Mouse (Mus musculus) lung, postnatal 0 days (tissue): ENCODE measurements around the gene Rbfox1. TPM values are rescaled to one million over a fixed set of nuclear protein-coding genes. Genes with fewer than 3 reads are reported as not detected.

Source experiments
- ATAC-seq: fragments of 200-750 bp; cut with Nextera tagmentation; 2 replicates; pipeline ENCODE4 v1.8.0; 2017; ENCODE audit warnings: moderate library complexity
- DNase-seq: peaks from one replicate; pipeline ENCODE4 v3.0.0-alpha.2; 2016; ENCODE audit warnings: low spot score
- H3K27ac ChIP-seq: fragments of 300-500 bp; sonication (generic); 2 replicates; pipeline ENCODE4 v1.5.1; 2014; ENCODE audit warnings: antibody characterized with exemption, mild to moderate bottlenecking, low read length, mixed read lengths
- H3K27me3 ChIP-seq: fragments of 300-500 bp; sonication (generic); replicated peaks from 2 replicates; pipeline ENCODE4 v1.6.1; 2014; ENCODE audit warnings: low read length, mixed read lengths; ENCODE audit not compliant: insufficient read depth
- H3K36me3 ChIP-seq: fragments of 300-500 bp; sonication (generic); 2 replicates; pipeline ENCODE4 v1.6.1; 2014; ENCODE audit warnings: low read length, mixed read lengths; ENCODE audit not compliant: insufficient read depth
- H3K4me1 ChIP-seq: fragments of 300-500 bp; sonication (generic); 2 replicates; pipeline ENCODE4 v1.6.1; 2014; ENCODE audit warnings: antibody characterized with exemption, low read depth, low read length, mixed read lengths; ENCODE audit not compliant: insufficient read depth
- H3K4me2 ChIP-seq: fragments of 300-500 bp; sonication (generic); replicated peaks from 2 replicates; pipeline ENCODE4 v1.6.1; 2014; ENCODE audit warnings: low read depth, mild to moderate bottlenecking, low read length, moderate library complexity, mixed read lengths
- H3K4me3 ChIP-seq: fragments of 300-500 bp; sonication (generic); 2 replicates; pipeline ENCODE4 v1.5.1; 2014; ENCODE audit warnings: low read depth, low read length
- H3K9ac ChIP-seq: fragments of 300-500 bp; sonication (generic); replicated peaks from 2 replicates; pipeline ENCODE4 v1.6.1; 2014; ENCODE audit warnings: low read depth, mild to moderate bottlenecking
- H3K9me3 ChIP-seq: fragments of 300-500 bp; sonication (generic); 2 replicates; pipeline ENCODE4 v1.6.1; 2016; ENCODE audit warnings: low read length, mixed read lengths
- CTCF ChIP-seq: IDR thresholded peaks from 2 replicates; pipeline ENCODE4 v1.5.1; 2016; ENCODE audit warnings: antibody characterized with exemption, mild to moderate bottlenecking
- EP300 ChIP-seq: IDR thresholded peaks from 2 replicates; pipeline ENCODE4 v1.6.1; 2016; ENCODE audit warnings: antibody characterized with exemption, mild to moderate bottlenecking, control low read depth
- WGBS: fragments of 180-500 bp; shearing (Covaris S2); extraction: QIAGEN DNeasy Blood & Tissue Kit; methylation state at CpG from one replicate; pipeline ENCODE4 v1.1.7; 2014; 5-methylcytosine and 5-hydroxymethylcytosine counted together
- polyA plus RNA-seq: library from polyadenylated mRNA; unstranded; fragments of >200 nt; fragmentation: Nextera tagmentation; extraction: Ambion mirVana; gene quantifications from 2 replicates; pipeline ENCODE4 v1.2.1, GENCODE M21; 2015

Rbfox1 gene
- polyA plus RNA-seq, 1 experiment from 2014 or later = 0.25 TPM

DNA sequence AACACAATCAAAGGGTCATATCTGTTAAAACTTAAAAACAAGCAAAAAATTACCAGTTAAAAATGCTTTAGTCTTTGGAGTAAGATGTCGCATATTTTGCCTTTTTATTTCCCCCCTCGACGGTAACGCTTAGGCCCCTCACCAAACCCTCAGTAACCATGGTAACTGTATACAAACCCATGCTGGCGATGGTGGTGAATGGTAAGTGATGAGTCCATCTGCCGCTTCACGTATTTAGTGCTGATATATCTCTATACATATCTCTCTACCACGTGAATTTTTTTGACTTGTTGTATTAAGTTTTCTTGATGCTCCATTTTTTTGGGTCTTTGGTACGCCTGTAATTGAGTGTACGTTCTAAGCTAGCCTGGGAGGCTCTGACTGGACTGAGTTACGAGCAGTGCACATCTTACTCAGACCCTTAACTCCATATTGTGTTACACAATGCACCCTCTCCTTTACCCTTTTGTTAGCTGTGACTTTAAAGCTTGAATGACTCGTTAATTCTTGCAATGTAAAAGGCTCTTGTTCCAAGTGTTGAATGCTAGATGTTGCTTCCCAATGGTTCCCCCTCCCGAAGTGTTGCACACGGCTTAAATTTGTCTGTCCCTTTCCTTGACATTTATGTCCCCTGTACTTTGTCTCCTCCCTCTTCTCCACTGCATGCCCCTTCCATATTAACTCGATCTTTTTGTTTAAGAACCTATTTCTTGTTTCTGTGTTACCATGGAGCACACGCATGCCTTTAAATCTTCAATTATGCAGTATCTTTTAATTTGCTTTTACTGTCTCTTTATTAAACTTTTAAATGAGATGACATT lies 1408.0 kb downstream of the Rbfox1 start:
- Histone ChIP-seq H3K4me3 (no peak overlapping the region), H3K4me1 (no peaks in the 10 kb centered on the region), H3K9ac (no peak overlapping the region), H3K9me3 (no peaks in the 10 kb centered on the region), H3K27ac (no peak overlapping the region), H3K36me3 (no peaks in the 10 kb centered on the region), H3K27me3 (no peaks in the 10 kb centered on the region), H3K4me2 (no peak overlapping the region)
- 84% methylated on average over 16 of the region's 16 CpGs for WGBS
- ATAC-seq = no peak
- TF ChIP-seq CTCF (no peak), EP300 (no peak)
- no peak for DNase-seq

DNA sequence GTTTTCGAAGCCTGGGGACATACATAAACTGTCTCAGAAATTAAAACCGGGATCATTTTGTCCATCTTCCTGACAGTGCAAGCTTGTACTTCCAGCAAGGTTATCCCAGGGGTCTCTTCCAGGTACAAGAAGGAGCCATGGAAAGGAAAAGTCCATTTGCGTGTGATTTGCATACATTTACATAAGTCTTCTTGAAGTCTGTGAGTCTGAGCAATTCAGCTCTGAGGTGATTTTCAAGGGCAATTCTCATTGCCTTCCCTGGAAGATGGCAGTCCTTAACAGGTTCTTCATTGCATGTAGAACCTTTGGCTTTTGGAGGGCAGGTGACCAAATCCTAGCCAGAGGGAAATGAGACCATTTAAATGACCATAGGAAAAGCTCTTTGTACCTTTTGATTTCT lies 1417.3 kb downstream of the Rbfox1 start:
- H3K9ac ChIP-seq = no peak overlapping the region
- no peak overlapping the region for H3K27ac ChIP-seq
- H3K9me3 ChIP-seq = no peaks in the 10 kb centered on the region
- H3K27me3 ChIP-seq = no peaks in the 10 kb centered on the region
- no peaks in the 10 kb centered on the region for H3K4me1 ChIP-seq
- H3K4me2 ChIP-seq = no peak overlapping the region
- no peak for ATAC-seq
- TF ChIP-seq EP300 (no peak), CTCF (no peak)
- DNase-seq = no peak
- no peaks in the 10 kb centered on the region for H3K36me3 ChIP-seq
- no peak overlapping the region for H3K4me3 ChIP-seq
- 75% methylated on average over 3 of the region's 3 CpGs for whole genome bisulfite sequencing

DNA sequence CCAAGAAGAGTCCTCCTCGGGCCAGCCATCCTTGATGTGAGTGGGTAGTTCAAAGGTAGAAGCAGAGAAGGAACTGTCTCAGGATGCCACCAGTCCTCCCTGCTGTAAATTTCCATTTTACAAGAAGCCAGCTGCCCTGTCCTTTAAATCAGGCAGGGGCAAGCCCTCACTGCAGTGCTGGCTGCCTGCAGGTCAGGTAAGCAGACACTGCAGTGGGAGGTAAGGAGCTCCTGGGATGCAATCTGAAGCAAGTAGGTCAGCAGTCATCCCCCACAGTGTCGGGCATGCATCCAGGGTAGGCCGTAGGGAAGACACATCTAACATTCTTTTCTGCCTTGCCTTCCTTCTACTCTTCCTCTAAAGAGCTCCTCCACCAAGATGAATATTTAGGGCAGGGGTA lies 1444.0 kb downstream of the Rbfox1 start:
- Histone ChIP-seq H3K4me3 (no peak overlapping the region), H3K27ac (no peak overlapping the region), H3K4me1 (no peaks in the 10 kb centered on the region), H3K36me3 (no peaks in the 10 kb centered on the region), H3K27me3 (no peaks in the 10 kb centered on the region), H3K9me3 (no peaks in the 10 kb centered on the region), H3K9ac (no peak overlapping the region), H3K4me2 (no peak overlapping the region)
- ATAC-seq = no peak
- no peak for TF ChIP-seq CTCF
- TF ChIP-seq EP300 = no peak
- no peak for DNase-seq
- WGBS = 90% methylated on average over 3 of the region's 3 CpGs

DNA sequence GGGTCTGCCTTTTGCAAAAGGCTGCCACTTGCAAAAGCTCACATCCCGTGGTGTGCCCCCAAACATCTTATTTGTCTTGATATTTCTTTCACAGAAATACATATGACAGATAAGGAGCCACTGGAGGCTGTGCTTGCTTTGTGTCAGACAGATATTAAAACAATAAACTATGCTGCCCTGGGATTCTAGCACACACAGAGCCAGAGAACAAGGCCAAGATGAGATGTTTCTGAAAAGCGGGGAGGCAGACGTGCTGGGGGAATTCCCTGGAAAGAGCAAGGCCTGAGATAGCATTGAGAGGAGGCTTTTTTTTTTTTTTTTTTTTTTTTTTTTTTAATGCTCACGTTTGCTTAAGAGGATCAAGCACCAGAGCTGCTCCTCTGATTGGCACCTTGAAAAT lies 1456.0 kb downstream of the Rbfox1 start:
- ATAC-seq (no peak), DNase-seq (no peak)
- H3K4me3 ChIP-seq = no peak overlapping the region
- no peaks in the 10 kb centered on the region for H3K9me3 ChIP-seq
- H3K4me1 ChIP-seq = no peaks in the 10 kb centered on the region
- H3K27me3 ChIP-seq = no peaks in the 10 kb centered on the region
- H3K4me2 ChIP-seq = no peak overlapping the region
- no peaks in the 10 kb centered on the region for H3K36me3 ChIP-seq
- TF ChIP-seq CTCF (no peak), EP300 (no peak)
- no peak overlapping the region for H3K9ac ChIP-seq
- no peak overlapping the region for H3K27ac ChIP-seq
- 11% methylated on average over 4 of the region's 4 CpGs for WGBS

DNA sequence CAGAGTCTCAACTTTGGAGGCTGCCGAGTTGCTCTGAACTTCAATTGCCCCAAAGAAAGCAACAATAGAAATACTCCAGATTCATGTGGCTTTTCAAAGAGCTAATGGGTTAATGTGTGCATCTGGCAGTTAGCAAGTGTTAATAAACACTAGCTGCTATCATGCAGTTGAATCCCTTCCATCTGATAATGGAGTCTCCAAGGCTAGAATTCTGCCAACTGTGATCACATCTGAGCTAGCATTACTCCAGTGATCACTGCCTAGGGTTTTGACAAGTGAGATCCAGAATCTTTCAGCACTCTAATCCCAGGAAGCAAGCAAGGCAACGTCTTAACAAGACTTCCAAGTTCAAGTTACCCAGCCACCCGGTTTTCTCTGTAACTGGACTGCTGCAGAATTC lies 1460.1 kb downstream of the Rbfox1 start:
- no peak overlapping the region for H3K4me3 ChIP-seq
- no peaks in the 10 kb centered on the region for H3K27me3 ChIP-seq
- H3K9me3 ChIP-seq = no peaks in the 10 kb centered on the region
- H3K4me2 ChIP-seq = no peak overlapping the region
- no peak for ATAC-seq
- no peak overlapping the region for H3K9ac ChIP-seq
- no peaks in the 10 kb centered on the region for H3K4me1 ChIP-seq
- WGBS = 36% methylated on average over 3 of the region's 3 CpGs
- no peak for DNase-seq
- TF ChIP-seq CTCF = no peak
- no peak for TF ChIP-seq EP300
- H3K36me3 ChIP-seq = no peaks in the 10 kb centered on the region
- H3K27ac ChIP-seq = no peak overlapping the region

DNA sequence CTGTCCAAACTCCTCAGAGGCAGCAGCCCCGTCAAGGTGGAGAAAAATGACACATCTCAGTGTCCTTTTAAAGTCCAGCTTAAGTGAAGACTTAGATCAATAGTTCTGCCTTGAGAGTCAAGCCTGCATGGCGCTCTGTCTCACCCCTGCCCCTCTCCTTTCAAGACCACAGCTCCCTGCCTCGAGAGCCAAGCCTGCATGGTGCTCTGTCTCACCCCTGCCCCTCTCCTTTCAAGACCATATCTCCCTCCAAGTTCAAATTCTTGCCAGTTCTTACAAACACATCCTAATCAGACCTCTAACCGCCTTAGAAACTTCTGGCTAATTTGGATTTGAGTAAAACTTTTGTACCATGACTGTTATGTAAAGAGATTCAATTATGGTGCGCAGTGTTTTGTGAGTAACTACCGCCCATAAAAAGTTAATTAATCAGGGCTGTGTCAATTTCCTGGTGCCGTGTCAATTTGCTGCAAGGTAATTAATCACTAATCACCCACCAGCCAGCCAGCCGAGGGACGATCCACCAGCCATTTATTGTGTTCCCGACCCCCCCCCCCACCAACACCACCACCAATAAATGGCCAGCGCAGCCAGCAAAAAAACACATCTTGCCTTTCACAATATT lies 1461.0 kb downstream of the Rbfox1 start:
- DNase-seq = no peak
- no peak overlapping the region for H3K9ac ChIP-seq
- no peak for ATAC-seq
- H3K27me3 ChIP-seq = no peaks in the 10 kb centered on the region
- 62% methylated on average over 11 of the region's 11 CpGs for WGBS
- no peaks in the 10 kb centered on the region for H3K4me1 ChIP-seq
- no peaks in the 10 kb centered on the region for H3K9me3 ChIP-seq
- no peak for TF ChIP-seq CTCF
- no peak for TF ChIP-seq EP300
- no peak overlapping the region for H3K27ac ChIP-seq
- H3K4me3 ChIP-seq = no peak overlapping the region
- no peaks in the 10 kb centered on the region for H3K36me3 ChIP-seq
- H3K4me2 ChIP-seq = no peak overlapping the region
